Mouse (Mus musculus) midbrain, embryonic 13.5 days (tissue): Measurements from ENCODE around the gene Ifitm10. TPM values are rescaled to one million over a fixed set of nuclear protein-coding genes. Genes with fewer than 3 reads are reported as not detected.
"Not testable (repeated sequence)": the region's sequence is repeated elsewhere in the genome, so short reads cannot be mapped to it uniquely, and the experiment has no call there.

Experiments
- ATAC-seq: fragments of 200-750 bp; cut with Nextera tagmentation; 2 replicates; pipeline ENCODE4 v1.8.0; 2017; ENCODE audit warnings: mild to moderate bottlenecking, moderate TSS enrichment, moderate library complexity
- H3K27ac ChIP-seq: fragments of 300-500 bp; sonication (generic); 2 replicates; pipeline ENCODE4 v1.5.1; 2015; ENCODE audit warnings: inconsistent platforms, mild to moderate bottlenecking, moderate library complexity
- H3K27me3 ChIP-seq: fragments of 300-500 bp; sonication (generic); 2 replicates; pipeline ENCODE4 v1.6.1; 2015; ENCODE audit warnings: mild to moderate bottlenecking, inconsistent platforms
- H3K36me3 ChIP-seq: fragments of 300-500 bp; sonication (generic); 2 replicates; pipeline ENCODE4 v1.6.1; 2015; ENCODE audit warnings: mild to moderate bottlenecking, inconsistent platforms
- H3K4me1 ChIP-seq: fragments of 300-500 bp; sonication (generic); replicated peaks from 2 replicates; pipeline ENCODE4 v1.6.1; 2015; ENCODE audit warnings: inconsistent platforms
- H3K4me2 ChIP-seq: fragments of 300-500 bp; sonication (generic); replicated peaks from 2 replicates; pipeline ENCODE4 v1.6.1; 2015; ENCODE audit warnings: moderate library complexity, mild to moderate bottlenecking, inconsistent platforms
- H3K4me3 ChIP-seq: fragments of 300-500 bp; sonication (generic); replicated peaks from 2 replicates; pipeline ENCODE4 v1.5.1; 2015; ENCODE audit warnings: mild to moderate bottlenecking, inconsistent platforms
- H3K9ac ChIP-seq: fragments of 300-500 bp; sonication (generic); replicated peaks from 2 replicates; pipeline ENCODE4 v1.6.1; 2015; ENCODE audit warnings: mild to moderate bottlenecking, inconsistent platforms
- H3K9me3 ChIP-seq: fragments of 300-500 bp; sonication (generic); 2 replicates; pipeline ENCODE4 v1.6.1; 2016; ENCODE audit warnings: mild to moderate bottlenecking, inconsistent platforms
- WGBS: fragments of 180-500 bp; shearing (Covaris S2); methylation state at CpG from one replicate; pipeline ENCODE4 v1.1.7; 2015; 5-methylcytosine and 5-hydroxymethylcytosine counted together
- polyA plus RNA-seq: library from polyadenylated mRNA; unstranded; fragments of >200 nt; fragmentation: Nextera tagmentation; extraction: Ambion mirVana; gene quantifications from 2 replicates; pipeline ENCODE4 v1.2.1, GENCODE M21; 2015

Gene Ifitm10
- polyA plus RNA-seq, 1 experiment from 2014 or later = 1.9 TPM

DNA sequence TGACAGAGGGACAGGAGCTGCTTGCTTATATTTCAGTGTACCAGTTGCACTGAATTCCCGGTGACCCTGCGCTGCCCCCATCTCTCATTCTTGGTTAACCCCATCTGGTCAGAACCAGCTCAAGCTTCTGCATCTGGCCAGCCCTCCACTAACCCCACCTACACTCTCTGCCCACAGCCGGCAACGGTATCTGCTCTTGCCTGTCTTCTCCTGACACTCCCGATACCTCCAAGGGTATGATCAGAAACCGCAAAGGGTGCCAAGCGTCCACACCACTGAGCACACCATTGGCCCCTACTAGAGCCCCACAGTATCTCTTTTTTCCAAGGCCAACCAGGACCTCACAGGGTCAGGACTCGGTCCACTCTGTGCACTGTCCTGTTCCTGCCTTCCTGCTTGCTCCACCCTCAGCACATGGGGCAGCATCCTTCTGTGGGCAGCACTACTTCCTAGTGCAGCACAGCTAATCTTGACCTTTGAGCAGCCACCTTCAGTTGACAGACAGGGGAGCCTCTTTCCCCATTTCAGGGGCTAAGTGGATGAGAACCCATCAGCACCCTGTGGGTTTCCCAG, 18.8 kb downstream of the Ifitm10 start:
- Histone ChIP-seq H3K9ac (no peak overlapping the region), H3K27ac (no peak overlapping the region), H3K9me3 (no peaks in the 10 kb centered on the region), H3K4me3 (no peak overlapping the region), H3K36me3 (no peaks in the 10 kb centered on the region), H3K4me2 (no peak overlapping the region), H3K4me1 (peaks cover 16% of the 10 kb centered on the region), H3K27me3 (no peaks in the 10 kb centered on the region)
- no peak for ATAC-seq
- WGBS = 88% methylated on average over 8 of the region's 8 CpGs

DNA sequence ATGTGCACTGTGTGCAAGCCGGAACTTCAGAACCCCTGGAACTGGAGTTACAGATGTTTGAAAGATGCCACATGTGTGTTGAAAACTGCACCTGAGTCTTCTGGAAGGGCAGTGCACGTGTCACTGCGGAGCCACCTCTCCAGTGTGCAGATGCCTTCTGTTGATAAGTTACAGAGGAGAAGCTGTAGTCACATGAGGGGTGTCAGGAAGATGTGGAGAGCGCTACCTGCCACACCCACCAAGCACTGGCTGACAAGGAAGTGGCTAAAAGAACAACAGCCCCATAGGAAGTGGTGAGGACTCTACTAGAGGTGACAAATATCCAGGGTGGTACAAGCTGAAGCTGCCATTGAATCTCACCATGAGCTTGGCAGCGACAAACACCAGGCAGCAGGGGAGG, 19.7 kb downstream of the Ifitm10 start:
- no peak for ATAC-seq
- H3K4me2 ChIP-seq = no peak overlapping the region
- no peak overlapping the region for H3K27ac ChIP-seq
- H3K9ac ChIP-seq = no peak overlapping the region
- no peak overlapping the region for H3K4me3 ChIP-seq
- H3K4me1 ChIP-seq = peaks cover 24% of the 10 kb centered on the region
- no peaks in the 10 kb centered on the region for H3K36me3 ChIP-seq
- WGBS = 76% methylated on average over 5 of the region's 5 CpGs
- H3K27me3 ChIP-seq = no peaks in the 10 kb centered on the region
- H3K9me3 ChIP-seq = no peaks in the 10 kb centered on the region

DNA sequence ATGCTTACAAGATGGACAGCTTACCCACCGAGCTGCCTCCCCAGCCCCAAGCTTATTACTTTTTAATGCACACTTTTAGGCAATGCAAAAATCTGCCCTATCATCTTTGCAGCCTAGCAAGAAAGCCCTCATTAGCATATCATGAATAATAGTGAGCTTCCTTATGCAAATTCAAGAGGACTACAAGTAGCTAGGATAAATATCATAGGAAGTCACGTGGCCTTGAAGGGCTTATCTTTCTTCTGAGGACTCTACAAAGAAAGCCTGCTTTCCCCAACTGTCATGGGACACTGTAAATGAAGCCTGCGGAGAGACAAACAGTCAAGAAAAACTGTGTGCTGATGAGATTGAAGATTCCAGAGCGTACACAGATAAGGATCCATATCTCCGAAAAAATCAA, 22.0 kb downstream of the Ifitm10 start:
- Histone ChIP-seq H3K36me3 (no peaks in the 10 kb centered on the region), H3K4me3 (no peak overlapping the region), H3K9me3 (no peaks in the 10 kb centered on the region), H3K4me2 (no peak overlapping the region), H3K27ac (peak overlapping the region; percentile 41), H3K9ac (no peak overlapping the region), H3K27me3 (no peaks in the 10 kb centered on the region), H3K4me1 (peaks cover 24% of the 10 kb centered on the region)
- WGBS = 52% methylated on average over 5 of the region's 5 CpGs
- ATAC-seq = peak; percentile 57

DNA sequence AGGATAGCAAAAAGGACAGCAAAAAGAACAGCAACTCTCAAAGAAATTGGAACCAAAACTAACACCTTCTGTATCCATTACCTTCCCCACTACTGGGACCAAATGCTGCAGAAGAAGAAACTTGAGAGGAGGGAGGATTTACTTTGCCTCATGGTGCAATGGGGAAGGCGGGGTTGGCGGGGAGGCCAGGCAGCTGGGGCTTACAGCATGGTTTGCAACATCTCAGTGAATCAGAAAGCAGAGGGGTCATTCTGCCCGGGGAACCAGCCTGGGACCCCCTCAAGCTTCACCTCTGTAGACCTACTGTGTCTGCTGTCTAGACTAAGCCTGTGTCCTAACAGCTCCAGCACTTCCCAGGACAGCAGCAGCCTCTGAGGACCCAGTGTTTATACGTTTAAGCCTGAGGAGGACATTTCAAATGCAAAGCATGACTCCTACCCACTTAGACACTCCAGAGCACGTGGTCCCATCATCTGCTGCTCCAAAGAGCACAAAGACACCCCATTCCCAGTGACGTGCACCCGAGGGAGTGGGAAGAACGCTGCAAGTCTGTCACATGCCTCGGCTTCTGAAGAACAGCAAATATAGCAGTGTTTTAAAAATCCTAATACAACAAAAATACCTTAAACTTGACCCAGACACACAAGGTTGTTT, 24.1 kb downstream of the Ifitm10 start:
- peak; percentile 79 for ATAC-seq
- Histone ChIP-seq H3K27ac (peak overlapping the region; percentile 64), H3K4me1 (peaks cover 24% of the 10 kb centered on the region), H3K9ac (no peak overlapping the region), H3K4me2 (peak overlapping the region; percentile 14), H3K4me3 (no peak overlapping the region), H3K36me3 (no peaks in the 10 kb centered on the region), H3K9me3 (no peaks in the 10 kb centered on the region), H3K27me3 (no peaks in the 10 kb centered on the region)
- 14% methylated on average over 9 of the region's 9 CpGs for WGBS

DNA sequence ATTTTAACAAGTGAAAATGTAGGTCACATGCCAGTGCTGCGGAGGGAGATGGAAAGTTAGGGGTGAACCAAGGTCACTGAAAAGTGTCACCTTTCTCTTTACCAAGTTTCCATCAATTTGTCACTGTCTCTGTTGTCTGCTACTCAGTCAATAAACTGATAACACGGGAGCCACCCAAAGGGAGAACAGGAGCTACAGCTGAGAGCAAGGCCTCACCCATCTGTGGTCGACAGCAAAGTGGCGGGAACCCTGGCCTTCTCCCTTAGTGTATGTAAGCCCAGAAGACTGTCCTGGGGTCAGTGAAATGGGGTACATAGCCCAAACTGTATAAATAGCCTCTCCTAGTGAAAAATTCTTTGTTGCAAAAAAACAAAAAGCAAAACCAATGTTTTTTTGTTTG, 26.0 kb downstream of the Ifitm10 start:
- Histone ChIP-seq H3K36me3 (no peaks in the 10 kb centered on the region), H3K27ac (no peak overlapping the region), H3K9ac (no peak overlapping the region), H3K27me3 (no peaks in the 10 kb centered on the region), H3K4me3 (no peak overlapping the region), H3K9me3 (no peaks in the 10 kb centered on the region), H3K4me2 (no peak overlapping the region), H3K4me1 (peaks cover 22% of the 10 kb centered on the region)
- 84% methylated on average over 4 of the region's 4 CpGs for WGBS
- no peak for ATAC-seq

DNA sequence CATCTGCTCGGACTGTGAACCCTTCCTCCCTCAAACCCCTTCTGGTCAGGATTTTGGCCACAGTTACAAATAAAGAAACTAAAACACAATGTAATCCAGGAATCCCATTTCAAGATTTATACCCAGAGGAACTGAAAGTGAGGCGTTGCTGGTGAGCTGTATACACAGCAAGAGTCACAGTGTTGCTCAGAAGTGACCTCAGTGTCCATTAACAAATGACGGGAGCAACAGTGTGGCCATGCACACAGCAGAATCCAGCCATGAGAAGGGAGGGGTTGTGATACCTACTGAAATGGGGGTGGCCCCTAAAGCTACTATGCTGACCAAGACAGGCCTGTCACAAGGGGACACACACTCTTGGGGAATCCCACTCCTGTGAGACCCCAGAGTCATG, 31.3 kb downstream of the Ifitm10 start:
- no peak for ATAC-seq
- Histone ChIP-seq H3K4me2 (no peak overlapping the region), H3K27ac (no peak overlapping the region), H3K36me3 (no peaks in the 10 kb centered on the region), H3K9ac (no peak overlapping the region), H3K27me3 (no peaks in the 10 kb centered on the region), H3K9me3 (no peaks in the 10 kb centered on the region), H3K4me3 (no peak overlapping the region), H3K4me1 (no peaks in the 10 kb centered on the region)
- 79% methylated on average over 3 of the region's 3 CpGs for WGBS

DNA sequence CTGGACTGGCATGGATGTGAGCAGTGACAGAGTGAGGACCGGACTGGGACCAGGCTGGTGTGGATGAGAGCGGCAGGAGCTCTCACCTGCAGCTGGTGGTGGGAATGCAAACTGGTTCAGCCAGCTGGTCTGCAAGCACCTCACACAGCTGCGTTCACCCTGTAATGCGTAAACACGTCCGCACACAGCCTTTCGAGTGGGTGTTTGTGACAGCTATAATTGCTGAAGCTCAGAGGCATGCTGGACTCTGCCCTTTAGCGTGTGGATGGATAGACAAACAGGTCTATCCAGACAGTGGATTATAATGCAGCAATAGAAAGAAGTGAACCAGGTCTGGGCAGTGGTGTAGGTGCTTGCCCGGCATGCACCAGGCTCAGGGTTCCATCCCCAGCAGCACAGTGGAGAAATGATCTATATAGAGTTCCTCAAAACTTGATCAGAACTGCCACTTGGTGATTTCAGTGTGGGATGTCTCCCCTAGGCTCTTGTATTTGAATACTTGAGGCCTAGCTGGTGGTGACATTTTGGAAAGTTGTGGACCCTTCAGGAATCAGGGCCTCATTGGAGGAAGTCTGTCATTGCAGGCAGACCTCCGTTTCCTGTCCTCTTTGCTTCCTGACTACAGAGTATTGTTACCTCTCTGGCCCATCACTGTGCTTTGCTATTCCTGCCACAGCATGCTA, 31.8 kb downstream of the Ifitm10 start:
- Histone ChIP-seq H3K36me3 (no peaks in the 10 kb centered on the region), H3K4me1 (no peaks in the 10 kb centered on the region), H3K27me3 (no peaks in the 10 kb centered on the region), H3K9me3 (no peaks in the 10 kb centered on the region), H3K4me3 (no peak overlapping the region), H3K27ac (no peak overlapping the region), H3K9ac (no peak overlapping the region), H3K4me2 (no peak overlapping the region)
- 87% methylated on average over 10 of the region's 10 CpGs for WGBS
- no peak for ATAC-seq

DNA sequence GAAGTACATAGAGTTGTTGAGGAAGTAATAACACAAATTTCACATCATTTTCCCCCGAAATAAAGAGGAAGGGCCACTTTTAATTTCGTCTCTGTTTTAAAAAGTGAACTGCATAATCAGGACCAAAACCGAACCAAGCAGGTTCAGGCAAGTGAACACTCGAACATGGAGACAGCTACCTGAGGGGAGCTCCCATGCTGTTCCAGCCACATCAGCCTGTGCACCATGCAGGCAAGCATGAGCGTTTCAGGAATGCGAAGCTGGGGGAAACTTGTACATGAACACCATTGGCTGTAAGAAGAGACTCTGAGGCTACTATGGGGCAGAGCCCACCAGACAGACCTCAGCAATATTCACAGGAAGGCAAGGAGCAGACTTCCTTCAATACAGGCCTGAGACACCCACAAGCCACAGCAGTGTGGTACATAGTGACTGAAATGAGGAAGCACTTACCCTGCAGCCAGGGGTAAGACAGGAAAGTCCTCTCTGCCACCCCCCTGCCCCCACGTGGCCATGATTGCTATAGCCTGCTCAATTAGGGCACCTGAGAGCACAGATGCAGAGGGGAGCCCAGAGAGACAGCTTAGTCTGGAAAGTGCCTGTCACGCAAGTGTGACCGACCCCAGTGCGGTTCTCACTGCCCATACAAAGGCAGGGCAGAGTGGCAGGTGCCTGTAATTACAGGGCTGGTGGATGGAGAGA, 33.1 kb downstream of the Ifitm10 start:
- Histone ChIP-seq H3K9ac (0 out of 2 replicates have a peak overlapping the region, but pooled peaks have one; percentile 2), H3K4me2 (no peak overlapping the region), H3K4me1 (no peaks in the 10 kb centered on the region), H3K9me3 (no peaks in the 10 kb centered on the region), H3K4me3 (no peak overlapping the region), H3K27me3 (no peaks in the 10 kb centered on the region), H3K36me3 (no peaks in the 10 kb centered on the region), H3K27ac (no peak overlapping the region)
- ATAC-seq = no peak
- WGBS = 61% methylated on average over 10 of the region's 10 CpGs

DNA sequence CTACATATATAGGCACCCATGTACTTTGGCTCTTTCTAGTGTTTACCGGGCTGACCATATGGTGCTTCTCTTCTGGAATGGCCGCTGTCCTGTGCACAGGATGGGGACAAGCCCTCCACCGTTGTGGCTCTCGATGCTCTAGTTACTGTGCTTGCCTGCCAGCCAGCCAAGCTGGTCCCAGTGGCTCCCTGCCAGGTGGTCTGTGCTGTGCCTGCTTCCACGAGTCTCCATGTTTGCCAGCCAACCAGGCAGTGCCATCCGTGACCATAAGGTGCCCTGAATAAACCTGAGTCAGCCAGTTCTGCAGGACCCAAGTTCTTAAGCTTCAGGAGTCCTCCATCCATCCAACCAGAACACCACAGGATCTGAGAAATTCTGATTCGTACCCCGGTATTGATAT, 38.4 kb downstream of the Ifitm10 start:
- Histone ChIP-seq H3K9ac (no peak overlapping the region), H3K9me3 (no peaks in the 10 kb centered on the region), H3K4me2 (no peak overlapping the region), H3K4me3 (no peak overlapping the region), H3K36me3 (no peaks in the 10 kb centered on the region), H3K4me1 (no peaks in the 10 kb centered on the region), H3K27me3 (no peaks in the 10 kb centered on the region), H3K27ac (no peak overlapping the region)
- ATAC-seq = 0 out of 2 replicates have a peak, but pooled peaks have one; percentile 32
- WGBS = 79% methylated on average over 8 of the region's 8 CpGs

DNA sequence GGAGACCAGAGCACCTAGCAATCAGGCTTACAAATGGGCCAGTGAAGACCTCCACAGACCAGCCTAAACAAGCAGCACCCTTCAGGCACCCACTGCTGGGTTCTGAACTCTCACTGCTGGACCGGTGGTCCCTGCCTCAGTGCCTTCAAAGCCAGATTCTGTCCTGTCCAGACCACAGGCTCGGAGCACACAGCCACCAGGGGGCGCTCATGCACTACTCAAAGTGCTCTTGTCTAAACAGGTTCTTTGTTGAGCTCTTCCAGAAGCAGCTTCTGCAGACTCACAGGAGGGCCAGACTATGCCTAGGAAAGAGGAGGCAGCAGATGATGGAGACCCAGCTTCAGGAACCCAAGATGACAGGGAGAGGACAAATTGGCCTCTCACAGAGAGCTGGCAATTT, 39.3 kb downstream of the Ifitm10 start:
- Histone ChIP-seq H3K27ac (no peak overlapping the region), H3K9me3 (no peaks in the 10 kb centered on the region), H3K27me3 (no peaks in the 10 kb centered on the region), H3K36me3 (no peaks in the 10 kb centered on the region), H3K4me2 (no peak overlapping the region), H3K4me1 (no peaks in the 10 kb centered on the region), H3K9ac (no peak overlapping the region), H3K4me3 (no peak overlapping the region)
- ATAC-seq = peak; percentile 90
- 4% methylated on average over 3 of the region's 3 CpGs for WGBS

DNA sequence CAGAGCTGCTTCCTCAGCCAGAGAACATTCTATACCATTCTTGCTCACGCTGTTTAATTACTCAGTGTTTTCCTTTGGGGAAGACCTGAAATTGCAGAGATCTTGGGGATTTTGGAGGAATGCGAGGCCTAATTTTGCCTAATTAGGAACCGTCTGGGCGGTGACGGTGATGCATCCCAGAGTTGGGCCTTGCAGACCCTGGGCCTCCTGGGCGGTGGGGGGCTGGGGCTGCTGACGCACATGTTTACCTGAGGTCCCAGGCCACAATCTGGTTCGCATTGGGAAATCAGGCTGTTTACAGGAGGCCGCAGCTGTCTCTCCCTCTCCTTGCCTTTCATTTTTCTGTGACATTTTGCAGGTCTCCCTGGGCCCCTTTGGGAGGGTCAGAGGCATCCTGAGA, 40.8 kb downstream of the Ifitm10 start:
- not testable (repeated sequence) for H3K4me3 ChIP-seq, H3K36me3 ChIP-seq, H3K27me3 ChIP-seq, H3K4me2 ChIP-seq, H3K27ac ChIP-seq, H3K9me3 ChIP-seq, ATAC-seq, H3K9ac ChIP-seq, H3K4me1 ChIP-seq
- 87% methylated on average over 3 of the region's 9 CpGs for WGBS

DNA sequence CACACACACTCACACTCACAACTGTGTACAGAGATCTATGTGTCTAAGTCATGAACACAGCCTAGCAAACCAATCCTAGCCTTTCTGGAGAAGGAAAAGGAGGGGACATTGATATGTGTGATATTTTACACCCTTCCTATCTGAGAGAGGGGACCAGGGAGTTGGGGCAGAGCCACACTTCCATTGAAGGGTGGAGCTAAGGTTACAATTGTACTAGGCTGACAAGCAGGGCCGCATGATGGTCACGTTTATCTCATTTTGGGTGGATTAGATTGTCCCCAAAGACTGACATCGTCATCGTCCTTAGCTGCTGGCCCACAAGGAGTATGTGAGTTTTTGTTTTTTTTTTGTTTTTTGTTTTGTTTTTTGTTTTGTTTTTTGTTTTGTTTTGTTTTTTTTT, 42.3 kb downstream of the Ifitm10 start:
- 81% methylated on average over 4 of the region's 4 CpGs for WGBS
- no peak for ATAC-seq
- H3K27ac ChIP-seq = no peak overlapping the region
- no peak overlapping the region for H3K4me3 ChIP-seq
- no peak overlapping the region for H3K9ac ChIP-seq
- no peaks in the 10 kb centered on the region for H3K36me3 ChIP-seq
- 0 out of 2 replicates have a peak, but pooled peaks cover 3% of the 10 kb centered on the region for H3K4me1 ChIP-seq
- H3K27me3 ChIP-seq = no peaks in the 10 kb centered on the region
- no peak overlapping the region for H3K4me2 ChIP-seq
- no peaks in the 10 kb centered on the region for H3K9me3 ChIP-seq
